Mouse (Mus musculus) gastrocnemius, postnatal 36 days (tissue): ENCODE measurements at regions not wholly inside any gene's neighbourhood (a gene's known extent, or its start where the extent isn't known, plus 50 kb on each side); places are given as distances from the start of the nearest gene placed in this dataset.
A peak's percentile ranks its signal among the peaks of the same experiment; 100 is the strongest.

Source experiments
- DNase-seq, 2 experiments: peaks; one replicate each; pipeline ENCODE4 v3.0.0; 2022
- intact Hi-C: fragments of 180-260 bp; cut with DNase I; formaldehyde crosslinking; loops from one replicate; pipeline ENCODE4 v1.15.1; 2025

- intact Hi-C loops, result no loop called here
- no peak for DNase-seq
These were observed 74.3 kb upstream of the Grb10 start for GRCm38 (mm10) chr11:12112646-12113353.

GRCm38 (mm10) chr11:12107711-12108110 lies 69.2 kb upstream of the Grb10 start:
- no peak for DNase-seq
- intact Hi-C loops, result no loop called here

DNA sequence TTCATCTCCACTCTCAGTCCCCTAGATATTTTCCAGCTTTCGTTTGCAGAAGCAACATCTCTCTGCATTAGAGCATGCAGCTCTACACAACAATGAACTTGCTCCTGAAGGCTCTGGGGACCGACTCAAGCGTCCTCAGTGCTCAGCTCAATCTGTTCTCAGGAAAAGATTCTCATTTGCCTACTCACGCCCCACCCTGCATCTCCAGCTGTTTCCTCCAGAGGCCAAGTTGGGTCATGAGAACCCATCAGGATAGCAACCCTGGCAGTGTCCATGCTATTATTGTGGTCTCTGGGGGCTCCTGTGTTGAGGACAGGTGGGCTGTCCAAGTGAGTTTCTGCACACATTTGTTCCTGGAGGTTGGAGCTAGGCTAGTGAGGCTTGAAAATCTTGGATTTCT lies 52.5 kb upstream of the Grb10 start:
- intact Hi-C loops, result no loop called here
- DNase-seq, result peak in 1 of 2 experiments; percentile 4

DNA sequence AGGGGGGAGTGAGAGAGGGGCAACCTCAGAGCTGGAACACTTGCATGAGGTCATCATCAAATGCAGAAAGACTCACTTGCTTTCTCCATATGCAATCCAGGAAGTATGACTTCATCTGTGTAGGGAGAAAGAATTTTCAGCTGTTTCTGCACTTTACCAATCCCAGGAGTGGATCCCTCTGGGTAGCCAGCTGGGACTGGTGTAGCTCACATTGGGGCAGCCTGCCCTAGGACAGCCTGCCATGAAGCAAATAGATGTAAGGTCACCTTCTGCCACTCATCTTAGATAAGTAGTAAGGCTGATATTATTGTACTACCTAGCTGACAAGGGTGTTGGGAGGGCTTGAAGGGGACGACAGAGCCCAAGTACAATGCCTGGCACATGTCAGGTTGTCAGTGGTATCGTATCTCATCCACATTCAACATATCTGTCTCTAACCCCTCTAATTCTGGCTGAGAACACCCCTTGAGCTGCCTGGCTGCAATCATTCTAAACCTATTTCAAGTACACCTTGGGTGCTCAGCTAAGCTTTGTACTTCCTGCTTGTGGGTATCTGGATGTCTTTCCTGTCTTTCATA lies 51.4 kb upstream of the Grb10 start:
- no peak for DNase-seq
- intact Hi-C loops, result no loop called here
